Mouse (Mus musculus) neural tube, embryonic 11.5 days (tissue): ENCODE data around the gene Prss12. TPM values are rescaled to one million over a fixed set of nuclear protein-coding genes. Genes with fewer than 3 reads are reported as not detected.

Experiments
- ATAC-seq: fragments of 200-750 bp; cut with Nextera tagmentation; 2 replicates; pipeline ENCODE4 v1.8.0; 2017; ENCODE audit warnings: moderate number of reproducible peaks, mild to moderate bottlenecking, moderate TSS enrichment, moderate library complexity; ENCODE audit not compliant: insufficient read depth, low FRiP score, low TSS enrichment
- DNase-seq: peaks from one replicate; pipeline ENCODE4 v3.0.0-alpha.2; 2015; ENCODE audit warnings: low spot score
- H3K27ac ChIP-seq: fragments of 300-500 bp; sonication (generic); 2 replicates; pipeline ENCODE4 v1.5.1; 2014; ENCODE audit warnings: low read depth, mild to moderate bottlenecking, low read length
- H3K27me3 ChIP-seq: fragments of 300-500 bp; sonication (generic); 2 replicates; pipeline ENCODE4 v1.6.1; 2014; ENCODE audit warnings: mild to moderate bottlenecking, low read length, mixed read lengths; ENCODE audit not compliant: control insufficient read depth, insufficient read depth
- H3K36me3 ChIP-seq: fragments of 300-500 bp; sonication (generic); 2 replicates; pipeline ENCODE4 v1.6.1; 2014; ENCODE audit warnings: mild to moderate bottlenecking, low read length, moderate library complexity, mixed read lengths; ENCODE audit not compliant: control insufficient read depth, insufficient read depth
- H3K4me1 ChIP-seq: fragments of 300-500 bp; sonication (generic); 2 replicates; pipeline ENCODE4 v1.6.1; 2014; ENCODE audit warnings: low read length, mixed read lengths; ENCODE audit not compliant: control insufficient read depth, insufficient read depth
- H3K4me2 ChIP-seq: fragments of 300-500 bp; sonication (generic); 2 replicates; pipeline ENCODE4 v1.6.1; 2014; ENCODE audit warnings: low read depth, mild to moderate bottlenecking, moderate library complexity
- H3K4me3 ChIP-seq: fragments of 300-500 bp; sonication (generic); 2 replicates; pipeline ENCODE4 v1.5.1; 2014; ENCODE audit warnings: low read depth, low read length
- H3K9ac ChIP-seq: fragments of 300-500 bp; sonication (generic); 2 replicates; pipeline ENCODE4 v1.6.1; 2014; ENCODE audit warnings: mild to moderate bottlenecking, low read length
- H3K9me3 ChIP-seq: fragments of 300-500 bp; sonication (generic); 2 replicates; pipeline ENCODE4 v1.6.1; 2016; ENCODE audit warnings: low read length; ENCODE audit not compliant: control insufficient read depth
- WGBS: fragments of 180-500 bp; shearing (Covaris S2); extraction: QIAGEN DNeasy Blood & Tissue Kit; methylation state at CpG from one replicate; pipeline ENCODE4 v1.1.7; 2014; 5-methylcytosine and 5-hydroxymethylcytosine counted together
- polyA plus RNA-seq: library from polyadenylated mRNA; unstranded; fragments of >200 nt; fragmentation: Nextera tagmentation; extraction: Ambion mirVana; gene quantifications from 2 replicates; pipeline ENCODE4 v1.2.1, GENCODE M21; 2014

Gene Prss12
- polyA plus RNA-seq, 1 experiment from 2014 or later = 5.3 TPM

DNA sequence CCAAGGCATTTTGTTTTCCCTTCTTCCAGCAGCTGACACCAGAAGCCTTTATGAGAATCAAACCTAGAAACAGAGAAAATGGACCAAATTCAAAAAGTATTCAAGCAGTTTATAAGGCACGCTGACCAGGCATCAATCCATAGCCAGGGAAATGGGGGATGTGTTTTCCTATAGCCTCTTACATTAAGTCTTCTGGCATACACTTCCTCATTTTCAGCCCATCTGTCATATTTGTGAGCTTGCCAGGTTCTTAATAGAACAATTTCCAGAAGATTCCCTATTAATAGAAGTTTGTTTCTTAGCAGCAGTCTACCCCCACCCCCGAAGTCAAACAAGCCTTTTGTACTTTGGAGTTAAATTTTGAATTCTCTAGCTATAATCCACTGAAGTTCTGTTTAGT is 84.4 kb downstream of the Prss12 start:
- H3K4me3 ChIP-seq = no peak overlapping the region
- no peaks in the 10 kb centered on the region for H3K27me3 ChIP-seq
- WGBS = 89% methylated on average over 2 of the region's 2 CpGs

DNA sequence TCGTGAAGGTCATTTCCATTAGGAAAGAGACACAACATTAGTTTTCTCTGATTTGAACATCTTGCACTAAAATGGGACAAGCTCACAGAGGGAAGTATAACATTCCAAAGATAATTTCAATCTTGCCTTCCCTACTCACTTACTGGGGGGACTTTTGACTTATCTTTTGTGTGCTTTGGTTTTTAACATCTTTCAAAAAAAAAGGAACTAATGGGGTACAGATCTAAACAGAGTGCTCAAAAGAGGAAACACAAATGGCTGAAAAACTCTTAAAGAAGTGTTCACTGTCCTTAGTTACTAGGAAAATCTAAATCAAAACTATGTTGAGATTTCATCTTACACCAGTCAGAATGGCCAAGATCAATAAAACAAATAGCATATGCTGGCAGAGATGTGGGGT is 90.6 kb downstream of the Prss12 start:
- Histone ChIP-seq H3K4me2 (no peak overlapping the region), H3K27ac (no peak overlapping the region), H3K9ac (no peak overlapping the region), H3K9me3 (no peaks in the 10 kb centered on the region), H3K4me3 (no peak overlapping the region), H3K36me3 (no peaks in the 10 kb centered on the region), H3K27me3 (no peaks in the 10 kb centered on the region), H3K4me1 (no peaks in the 10 kb centered on the region)
- no peak for ATAC-seq
- no peak for DNase-seq
- 95% methylated on average over 1 of the region's 1 CpGs for WGBS

More for the DNA sequence above, 84.4 kb downstream of the Prss12 start:
- H3K4me2 ChIP-seq = no peak overlapping the region
- no peak for ATAC-seq
- no peaks in the 10 kb centered on the region for H3K4me1 ChIP-seq
- no peaks in the 10 kb centered on the region for H3K36me3 ChIP-seq
- DNase-seq = no peak
- no peak overlapping the region for H3K27ac ChIP-seq
- H3K9ac ChIP-seq = no peak overlapping the region
- no peaks in the 10 kb centered on the region for H3K9me3 ChIP-seq

DNA sequence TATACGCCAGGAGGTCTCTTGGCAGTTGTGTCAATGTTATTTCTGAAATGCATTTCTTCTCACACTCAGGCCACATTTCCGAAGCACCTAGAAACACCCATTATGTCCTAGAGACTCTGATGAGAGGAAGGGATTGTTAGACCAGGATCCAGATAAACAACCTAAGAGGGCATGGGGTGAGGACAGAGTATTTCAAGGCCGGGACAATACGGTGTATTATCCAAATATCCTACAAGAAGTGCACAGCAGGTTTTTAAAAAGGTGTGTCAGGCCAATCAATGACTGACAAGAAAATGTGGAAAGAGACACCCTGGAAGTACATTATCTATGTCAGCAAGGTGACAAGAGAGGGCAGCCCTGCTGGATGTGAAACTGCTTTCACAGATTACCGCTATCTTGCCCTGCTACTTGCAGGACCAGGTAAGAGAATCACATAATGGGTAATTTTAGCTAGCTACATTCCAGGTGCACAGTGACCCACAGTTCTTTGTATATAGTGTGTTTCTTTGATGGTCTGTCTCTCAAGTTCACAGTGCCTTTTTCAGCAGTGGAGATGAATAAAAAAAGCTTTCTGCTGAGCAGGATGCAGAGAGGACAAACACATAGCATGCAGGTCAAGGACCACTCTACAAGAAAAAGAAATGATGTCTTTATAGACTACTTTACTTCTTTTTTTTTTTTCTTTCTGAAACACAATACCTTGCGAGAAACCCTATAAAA is 97.0 kb downstream of the Prss12 start:
- no peaks in the 10 kb centered on the region for H3K4me1 ChIP-seq
- no peak for DNase-seq
- WGBS = 90% methylated on average over 6 of the region's 6 CpGs
- no peaks in the 10 kb centered on the region for H3K36me3 ChIP-seq
- H3K27ac ChIP-seq = no peak overlapping the region
- H3K9me3 ChIP-seq = no peaks in the 10 kb centered on the region
- no peak overlapping the region for H3K4me2 ChIP-seq
- ATAC-seq = no peak
- no peaks in the 10 kb centered on the region for H3K27me3 ChIP-seq
- H3K9ac ChIP-seq = no peak overlapping the region
- H3K4me3 ChIP-seq = no peak overlapping the region

DNA sequence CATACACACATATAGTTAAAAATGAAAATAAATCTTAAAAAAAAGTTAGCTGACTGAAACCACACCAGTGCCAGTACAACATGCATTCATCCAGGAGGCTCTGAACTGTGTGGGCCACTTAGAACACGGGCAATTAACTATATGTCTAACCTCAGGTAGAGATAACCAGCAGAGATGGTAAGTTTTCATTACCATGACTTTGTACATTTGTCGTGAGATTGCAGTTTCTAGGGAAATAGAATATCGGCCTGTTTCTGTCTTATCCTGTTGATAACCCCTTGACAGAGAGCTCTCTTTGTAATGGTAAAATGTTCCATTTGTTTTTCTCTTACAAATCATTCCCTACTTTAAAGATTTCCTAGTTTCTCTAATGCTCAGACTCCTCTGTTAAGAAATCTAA is 103.8 kb downstream of the Prss12 start:
- WGBS = 83% methylated on average over 3 of the region's 3 CpGs
- Histone ChIP-seq H3K4me1 (no peaks in the 10 kb centered on the region), H3K4me3 (no peak overlapping the region), H3K9me3 (no peaks in the 10 kb centered on the region), H3K4me2 (no peak overlapping the region), H3K27me3 (no peaks in the 10 kb centered on the region), H3K9ac (no peak overlapping the region), H3K36me3 (no peaks in the 10 kb centered on the region), H3K27ac (no peak overlapping the region)
- DNase-seq = no peak
- ATAC-seq = no peak

DNA sequence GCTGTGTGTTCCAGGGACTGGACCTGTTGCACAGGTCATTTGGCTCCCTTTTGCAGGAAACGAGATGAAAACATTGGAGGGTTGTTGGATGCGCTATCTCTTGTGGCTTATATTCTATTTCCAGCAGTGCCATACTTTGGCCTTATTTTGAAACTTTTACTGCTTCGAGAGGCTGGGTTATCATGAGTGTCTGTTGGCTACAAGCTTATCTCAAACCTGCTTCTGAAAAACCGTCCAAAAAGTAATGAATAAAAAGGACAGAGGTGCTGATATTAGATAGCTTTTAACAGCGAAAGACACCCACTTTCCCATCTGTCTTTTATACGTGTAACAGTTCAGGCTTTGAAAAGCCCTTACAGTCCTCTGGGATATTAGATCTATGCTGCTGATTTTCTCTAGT is 107.2 kb downstream of the Prss12 start:
- Histone ChIP-seq H3K9ac (no peak overlapping the region), H3K36me3 (no peaks in the 10 kb centered on the region), H3K4me1 (no peaks in the 10 kb centered on the region), H3K4me3 (no peak overlapping the region), H3K9me3 (no peaks in the 10 kb centered on the region), H3K27ac (no peak overlapping the region), H3K4me2 (no peak overlapping the region), H3K27me3 (no peaks in the 10 kb centered on the region)
- 91% methylated on average over 6 of the region's 6 CpGs for WGBS
- DNase-seq (no peak), ATAC-seq (no peak)

DNA sequence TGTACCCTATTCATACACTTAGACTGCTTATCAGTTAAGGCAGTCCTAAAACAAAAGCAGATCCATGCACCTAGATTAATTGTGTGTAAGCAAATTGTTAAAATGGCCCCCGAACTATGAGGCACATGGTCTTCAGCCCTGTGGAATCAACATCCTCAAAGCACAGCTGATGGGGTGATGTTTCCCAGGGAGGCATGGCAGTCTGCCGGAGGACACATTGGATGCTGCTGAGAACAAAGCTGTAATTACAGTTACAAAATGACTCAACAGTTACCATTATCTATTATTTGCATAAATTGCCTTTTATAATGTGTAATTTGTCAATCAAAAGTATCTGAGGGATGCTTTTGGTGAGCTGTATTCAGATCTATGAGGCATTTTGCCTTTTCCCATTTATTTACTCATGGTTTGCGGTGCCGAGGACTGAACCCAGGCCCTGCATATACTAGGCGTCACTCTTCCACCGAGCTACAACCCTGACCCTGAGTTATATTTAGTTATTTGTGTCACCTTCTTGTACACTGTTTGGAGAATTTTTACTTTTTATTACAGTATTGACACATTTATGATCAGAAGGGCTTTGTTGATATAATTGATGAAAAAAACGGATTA is 108.6 kb downstream of the Prss12 start:
- ATAC-seq = no peak

More for the DNA sequence above, 108.6 kb downstream of the Prss12 start:
- DNase-seq = no peak
- H3K36me3 ChIP-seq = no peaks in the 10 kb centered on the region
- no peaks in the 10 kb centered on the region for H3K4me1 ChIP-seq
- no peak overlapping the region for H3K27ac ChIP-seq
- no peaks in the 10 kb centered on the region for H3K27me3 ChIP-seq
- no peak overlapping the region for H3K4me2 ChIP-seq
- no peak overlapping the region for H3K4me3 ChIP-seq
- H3K9ac ChIP-seq = no peak overlapping the region
- no peaks in the 10 kb centered on the region for H3K9me3 ChIP-seq
- WGBS = 92% methylated on average over 7 of the region's 7 CpGs

Other genes starting within 250 kb of the Prss12 start
- 2.2 and 3.0 TPM in 2 replicates for gene Synpo2, start 210.8 kb upstream of the Prss12 start, polyA plus RNA-seq
- gene Sec24d, start 179.5 kb upstream of the Prss12 start, polyA plus RNA-seq = 26.1 and 28.6 TPM in 2 replicates
- gene Mettl14, start 60.8 kb upstream of the Prss12 start, polyA plus RNA-seq = 27.8 and 29.8 TPM in 2 replicates
- 7.1 and 7.2 TPM in 2 replicates for gene Ndst3, start 243.9 kb downstream of the Prss12 start, polyA plus RNA-seq